Mouse (Mus musculus): ENCODE results near the gene Vrk3.
A peak's percentile ranks its signal among the peaks of the same experiment; 100 is the strongest.
"Not testable (repeated sequence)": the region's sequence is repeated elsewhere in the genome, so short reads cannot be mapped to it uniquely, and the experiment has no call there.

Vrk3 gene

GRCm38 (mm10) chr7:44748101-44749044, at the start of gene Vrk3:
Vrk3 (plus strand) TSS chr7:44748413.
- DNase-seq (ENCODE audit: low spot score), result peak; percentile 94

DNA sequence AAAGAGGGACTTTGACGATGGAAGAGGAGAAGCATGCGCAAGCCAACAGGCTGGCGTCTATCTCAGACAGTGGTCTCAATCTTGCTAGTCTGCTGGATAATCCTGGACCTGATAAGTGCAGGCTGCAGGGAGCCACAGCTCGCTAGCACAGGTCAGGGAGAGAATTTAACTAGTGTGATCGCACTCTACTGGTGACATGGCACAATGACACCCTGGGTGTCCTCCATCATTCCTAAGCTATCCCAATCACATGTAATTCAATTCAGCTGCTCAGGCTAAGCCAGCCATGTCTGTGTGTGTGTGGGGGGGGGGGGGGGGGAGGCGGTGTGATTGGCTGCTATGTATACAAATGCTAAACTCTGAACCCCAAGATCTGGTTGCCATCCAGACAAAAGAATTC, 46.3 kb upstream of the Vrk3 start:
- DNase-seq (ENCODE audit: low spot score), result peak; percentile 32

GRCm38 (mm10) chr7:44702985-44703384, 45.2 kb upstream of the Vrk3 start:
- no peak for DNase-seq (ENCODE audit: low spot score)

GRCm38 (mm10) chr7:44704363-44704762, 43.9 kb upstream of the Vrk3 start:
- DNase-seq (ENCODE audit: low spot score), result no peak

DNA sequence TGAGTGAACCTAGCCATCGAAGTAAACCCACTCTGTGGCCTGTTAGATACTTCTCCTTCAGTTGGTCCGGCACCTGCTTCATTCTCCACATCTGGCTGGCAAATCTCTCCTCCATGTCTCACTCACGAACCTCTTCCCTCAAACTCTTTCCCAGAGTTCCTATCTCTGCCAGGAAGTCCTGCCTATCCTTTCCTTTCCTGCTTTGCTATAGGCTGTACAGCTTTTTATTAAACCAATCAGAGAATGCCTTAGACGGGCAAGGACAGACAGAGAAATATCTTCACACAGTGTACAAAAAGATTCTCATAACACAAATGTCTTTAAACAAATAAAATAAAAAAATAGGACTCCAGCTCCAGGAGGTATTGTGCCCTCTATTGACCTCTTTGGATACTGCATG, 43.1 kb upstream of the Vrk3 start:
- no peak for DNase-seq (ENCODE audit: low spot score)

- no peak for DNase-seq (ENCODE audit: low spot score)
These were observed 41.9 kb upstream of the Vrk3 start for GRCm38 (mm10) chr7:44706322-44706721.

- DNase-seq (ENCODE audit: low spot score), result no peak
These were observed 41.0 kb upstream of the Vrk3 start for GRCm38 (mm10) chr7:44707169-44707675.

- DNase-seq (ENCODE audit: low spot score), result not testable (repeated sequence)
These were observed 40.1 kb upstream of the Vrk3 start for GRCm38 (mm10) chr7:44708093-44708492.

GRCm38 (mm10) chr7:44708574-44708973, 39.6 kb upstream of the Vrk3 start, which contains the start of gene Izumo2:
Izumo2 (plus strand) TSS chr7:44708742.
- no peak for DNase-seq (ENCODE audit: low spot score)

GRCm38 (mm10) chr7:44709881-44710280, 38.3 kb upstream of the Vrk3 start:
- DNase-seq (ENCODE audit: low spot score), result no peak

GRCm38 (mm10) chr7:44722058-44722457, 26.2 kb upstream of the Vrk3 start:
- no peak for DNase-seq (ENCODE audit: low spot score)

DNA sequence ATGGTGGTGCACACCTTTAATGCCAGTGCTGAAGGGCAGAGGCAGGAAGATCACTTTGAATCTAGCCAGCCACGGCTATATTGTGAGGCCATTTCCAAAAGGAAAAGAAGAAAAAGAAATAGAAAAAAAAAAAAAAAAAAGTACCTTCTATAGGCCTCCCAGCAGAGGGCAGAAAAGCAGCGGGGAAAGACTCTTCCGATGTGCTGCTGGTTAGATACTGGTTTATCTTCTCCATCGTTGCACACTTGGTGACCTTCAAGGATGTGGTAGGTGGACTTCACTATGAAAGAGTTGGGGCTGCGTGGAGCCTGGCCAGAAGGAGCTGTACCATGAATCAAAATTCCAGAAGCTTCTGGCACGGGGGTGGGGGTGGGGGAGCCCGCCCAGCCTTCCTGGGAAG, 23.9 kb upstream of the Vrk3 start:
- no peak for DNase-seq (ENCODE audit: low spot score)

- DNase-seq (ENCODE audit: low spot score), result no peak
These were observed 21.9 kb upstream of the Vrk3 start for GRCm38 (mm10) chr7:44726343-44726742.

DNA sequence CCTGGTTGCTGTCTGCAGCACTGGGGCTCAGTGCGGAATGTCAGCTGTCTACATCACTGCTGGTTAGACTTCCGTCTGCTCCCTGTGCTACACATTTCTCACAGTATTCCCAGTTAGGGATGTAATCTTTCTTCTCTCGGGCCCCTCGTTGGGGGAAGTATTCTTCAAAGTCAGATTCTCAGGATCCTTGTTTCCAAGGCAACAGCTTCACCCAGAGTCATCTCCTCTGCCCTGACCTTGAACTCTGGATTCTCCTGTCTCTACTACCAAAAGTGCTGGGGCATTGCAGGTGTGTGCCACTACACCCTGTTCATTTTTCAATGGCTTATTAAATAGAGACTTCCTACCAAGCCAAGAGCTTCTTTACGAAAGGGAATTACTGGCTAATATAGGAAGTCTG, 21.1 kb upstream of the Vrk3 start:
- DNase-seq (ENCODE audit: low spot score), result no peak

DNA sequence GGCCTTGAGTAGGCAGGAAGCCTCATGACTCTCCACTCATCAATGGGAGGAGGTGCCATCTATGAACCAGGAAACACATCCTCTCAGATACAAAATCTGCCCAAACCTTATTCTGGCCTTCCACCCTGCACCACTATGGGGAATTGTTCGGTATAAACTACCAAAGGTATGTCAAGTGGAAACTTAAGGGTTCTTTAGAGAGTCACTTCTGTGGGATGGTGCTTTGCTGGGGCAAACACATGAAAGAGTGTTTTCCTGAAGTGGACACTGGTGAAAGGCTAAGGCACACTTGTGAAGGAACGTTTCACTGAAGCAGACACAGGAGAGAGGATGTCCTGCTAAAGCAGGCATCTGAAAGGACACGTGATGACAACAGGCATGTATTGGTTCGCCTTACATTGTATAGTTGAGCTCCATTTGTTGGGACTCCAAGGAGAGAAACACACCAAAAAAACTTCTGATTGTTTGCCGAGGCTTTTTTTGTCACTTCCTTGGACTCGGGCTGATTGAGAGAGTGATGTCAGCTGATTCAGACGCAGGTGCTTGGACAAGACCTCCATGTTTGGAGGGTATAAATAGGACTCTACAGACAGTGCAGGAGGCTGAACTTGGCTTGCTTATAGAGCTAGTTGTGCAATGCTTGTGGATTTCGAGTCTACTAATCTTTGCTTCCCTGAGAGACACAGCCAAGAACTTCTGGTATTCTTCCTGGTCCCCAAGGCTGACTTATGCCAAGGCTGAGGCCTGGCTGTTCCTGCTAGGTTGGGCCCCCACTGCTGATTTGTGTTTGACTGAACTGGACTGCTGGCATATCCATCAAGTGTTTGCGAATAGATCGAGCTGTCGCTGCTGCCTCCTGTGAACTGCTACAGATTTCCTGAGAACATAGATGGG, 19.9 kb upstream of the Vrk3 start:
- DNase-seq (ENCODE audit: low spot score), result no peak

- DNase-seq (ENCODE audit: low spot score), result no peak
These were observed 14.5 kb upstream of the Vrk3 start for GRCm38 (mm10) chr7:44733723-44734122.

GRCm38 (mm10) chr7:44741361-44741760, 6.9 kb upstream of the Vrk3 start:
- DNase-seq (ENCODE audit: low spot score), result no peak

DNA sequence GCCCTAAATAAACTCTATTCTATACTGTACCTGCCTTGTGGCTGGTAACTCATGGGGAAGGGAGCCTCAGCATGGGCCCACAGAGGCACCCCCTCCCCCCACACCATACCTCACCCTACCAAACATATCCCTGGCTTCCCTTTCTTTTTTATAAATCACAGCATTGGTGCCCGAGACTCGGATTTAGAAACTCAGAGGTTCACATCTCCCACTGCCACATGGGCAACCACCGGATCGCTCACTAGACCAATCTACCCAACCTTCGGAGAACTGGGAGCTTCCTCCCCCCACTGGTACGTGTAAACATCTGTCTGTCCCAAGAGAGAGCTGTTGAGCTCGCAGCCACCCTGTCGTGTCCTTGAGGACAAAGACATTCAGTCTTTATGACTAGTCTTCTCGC, 3.9 kb upstream of the Vrk3 start:
- DNase-seq (ENCODE audit: low spot score), result no peak

GRCm38 (mm10) chr7:44745076-44745475, 3.1 kb upstream of the Vrk3 start:
- peak; percentile 33 for DNase-seq (ENCODE audit: low spot score)

DNA sequence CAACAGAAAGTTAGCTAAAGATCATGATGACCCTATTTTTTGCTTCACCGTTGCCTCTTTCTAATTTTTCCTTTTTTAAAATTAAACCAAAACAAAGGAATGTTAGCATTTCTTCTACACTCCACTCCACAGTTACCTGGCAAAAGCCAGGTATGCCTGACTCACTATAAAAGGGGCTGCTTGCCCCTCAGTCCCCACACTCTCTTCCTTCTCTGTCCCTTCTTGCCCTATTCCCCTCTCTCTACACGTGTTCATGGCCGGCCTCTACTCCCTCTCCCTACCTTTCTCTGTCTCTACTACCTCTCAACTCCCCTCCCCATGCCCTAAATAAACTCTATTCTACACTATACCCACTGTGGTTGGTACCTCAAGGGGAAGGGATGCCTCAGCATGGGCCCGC, 1.1 kb upstream of the Vrk3 start:
- DNase-seq (ENCODE audit: low spot score), result no peak

- not testable (repeated sequence) for DNase-seq (ENCODE audit: low spot score)
These were observed 2.7 kb downstream of the Vrk3 start, which contains the start of gene Zfp473 for GRCm38 (mm10) chr7:44750950-44751349. Zfp473 (minus strand) TSS chr7:44751050.

DNA sequence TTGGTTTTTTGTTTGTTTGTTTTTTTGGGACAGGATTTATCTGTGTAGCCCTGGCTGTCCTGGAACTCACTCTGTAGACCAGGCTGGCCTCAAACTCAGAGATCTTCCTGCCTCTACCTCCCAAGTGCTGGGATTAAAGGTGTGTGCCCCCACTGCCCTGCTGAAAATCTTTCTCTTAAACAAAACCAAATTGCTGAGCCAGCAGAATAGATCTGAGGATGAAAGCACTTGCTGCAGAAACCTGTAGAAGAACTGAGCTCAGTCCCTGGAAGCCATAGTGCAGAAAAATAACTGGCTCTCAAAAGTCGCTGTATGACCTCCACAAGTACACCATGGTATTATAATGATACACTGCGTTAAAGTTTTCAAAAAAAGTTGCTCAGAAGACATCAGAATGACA, 9.0 kb downstream of the Vrk3 start:
- DNase-seq (ENCODE audit: low spot score), result no peak
